Mouse (Mus musculus) G1E (cell line): ENCODE results near the gene Adcy9.

Source experiments
- CTCF ChIP-seq: IDR thresholded peaks from 2 replicates; pipeline ENCODE4 v1.5.1; 2012; ENCODE audit warnings: low read depth, low read length, inconsistent platforms, mixed read lengths
- GATA1 ChIP-seq: IDR thresholded peaks from 2 replicates; pipeline ENCODE4 v1.6.1; 2012; ENCODE audit warnings: borderline replicate concordance, low read length, inconsistent platforms, mixed read lengths
- POLR2AphosphoS5 ChIP-seq: IDR thresholded peaks from 2 replicates; pipeline ENCODE4 v1.6.1; 2012; ENCODE audit warnings: low read depth, low read length, inconsistent platforms; ENCODE audit not compliant: insufficient replicate concordance
- TAL1 ChIP-seq: conservative IDR thresholded peaks from 2 replicates; pipeline ENCODE4 v1.6.1; 2012; ENCODE audit warnings: low read depth, low read length, inconsistent platforms, mixed read lengths

- no peak for TF ChIP-seq CTCF
- no peak for TF ChIP-seq TAL1
- TF ChIP-seq GATA1, result no peak
- no peak for TF ChIP-seq POLR2AphosphoS5
Observed at GRCm38 (mm10) chr16:4381487-4381886, 38.8 kb downstream of the Adcy9 start.
